Mouse (Mus musculus) ES-E14 (cell line): Measurements from ENCODE around the gene Orm1.

Source experiments
- HCFC1 ChIP-seq: IDR thresholded peaks from 2 replicates; pipeline ENCODE4 v1.6.1; 2012; ENCODE audit warnings: low read length, inconsistent platforms, borderline replicate concordance; ENCODE audit not compliant: insufficient read depth
- MAFK ChIP-seq: IDR thresholded peaks from 2 replicates; pipeline ENCODE4 v1.6.1; 2014; ENCODE audit warnings: mild to moderate bottlenecking, low read depth, low read length, inconsistent platforms; ENCODE audit not compliant: insufficient read depth
- ZNF384 ChIP-seq: IDR thresholded peaks from 2 replicates; pipeline ENCODE4 v1.6.1; 2012; ENCODE audit warnings: low read depth, low read length, inconsistent platforms

- TF ChIP-seq HCFC1 (no peak), ZNF384 (no peak), MAFK (no peak)
Measured at GRCm38 (mm10) chr4:63385784-63386183, 41.4 kb downstream of the Orm1 start.
